Mouse (Mus musculus) T-helper 17 cell (primary cell): ENCODE measurements at regions not wholly inside any gene's neighbourhood (a gene's known extent, or its start where the extent isn't known, plus 50 kb on each side); places are given as distances from the start of the nearest gene placed in this dataset.

Experiments
- in situ Hi-C, 2 experiments: fragments of 300-600 bp; cut with MboI, MseI; formaldehyde crosslinking; loops; 1 replicate in 1 of 2; 2 replicates in 1 of 2; pipeline ENCODE4 v1.15.1; 2025; ENCODE audit warnings: high pct_unique_total_duplicates in 2 of 2

GRCm38 (mm10) chr16:5544436-5544835, 288.7 kb upstream of the Eef2kmt start:
- in situ Hi-C loops: no loop called here

- in situ Hi-C loops: no loop called here
These were observed 283.2 kb upstream of the Eef2kmt start for GRCm38 (mm10) chr16:5538836-5539510.

GRCm38 (mm10) chr16:5537286-5538204, 281.8 kb upstream of the Eef2kmt start:
- in situ Hi-C loops: no loop called here

GRCm38 (mm10) chr16:5536515-5536972, 280.8 kb upstream of the Eef2kmt start:
- in situ Hi-C loops: no loop called here

GRCm38 (mm10) chr16:5535414-5535813, 279.6 kb upstream of the Eef2kmt start:
- in situ Hi-C loops: no loop called here

- in situ Hi-C loops: loop anchor here in 1 of 2 experiments (5.0 kb wide), 1 partner anchor 58 kb away; no protein-coding TSS in a partner anchor
These were observed 279.1 kb upstream of the Eef2kmt start for GRCm38 (mm10) chr16:5534862-5535261.

GRCm38 (mm10) chr16:5534385-5534784, 278.6 kb upstream of the Eef2kmt start:
- in situ Hi-C loops: loop anchor here in 1 of 2 experiments (5.0 kb wide), 1 partner anchor 57 kb away; no protein-coding TSS in a partner anchor

- in situ Hi-C loops: loop anchor here in 1 of 2 experiments (5.0 kb wide), 1 partner anchor 55 kb away; no protein-coding TSS in a partner anchor
These were observed 276.5 kb upstream of the Eef2kmt start for GRCm38 (mm10) chr16:5532281-5532680.

GRCm38 (mm10) chr16:5529823-5530222, 274.0 kb upstream of the Eef2kmt start:
- in situ Hi-C loops: loop anchor here in 1 of 2 experiments (5.0 kb wide), 1 partner anchor 53 kb away; no protein-coding TSS in a partner anchor

- in situ Hi-C loops: no loop called here
These were observed 272.2 kb upstream of the Eef2kmt start for GRCm38 (mm10) chr16:5527936-5528335.

- in situ Hi-C loops: no loop called here
These were observed 268.6 kb upstream of the Eef2kmt start for GRCm38 (mm10) chr16:5524375-5524774.

GRCm38 (mm10) chr16:5523402-5524021, 267.7 kb upstream of the Eef2kmt start:
- in situ Hi-C loops: no loop called here

GRCm38 (mm10) chr16:5517746-5518145, 262.0 kb upstream of the Eef2kmt start:
- in situ Hi-C loops: loop anchor here in 1 of 2 experiments (10.0 kb wide), 1 partner anchor 297 kb away; no protein-coding TSS in a partner anchor

GRCm38 (mm10) chr16:5515867-5516266, 260.1 kb upstream of the Eef2kmt start:
- in situ Hi-C loops: loop anchor here in 1 of 2 experiments (10.0 kb wide), 1 partner anchor 299 kb away; no protein-coding TSS in a partner anchor

GRCm38 (mm10) chr16:5507261-5507660, 251.5 kb upstream of the Eef2kmt start:
- in situ Hi-C loops: no loop called here

GRCm38 (mm10) chr16:5501961-5502360, 246.2 kb upstream of the Eef2kmt start:
- in situ Hi-C loops: no loop called here

GRCm38 (mm10) chr16:5496051-5496685, 240.4 kb upstream of the Eef2kmt start:
- in situ Hi-C loops: no loop called here

GRCm38 (mm10) chr16:5493352-5493751, 237.6 kb upstream of the Eef2kmt start:
- in situ Hi-C loops: no loop called here

- in situ Hi-C loops: no loop called here
These were observed 231.5 kb upstream of the Eef2kmt start for GRCm38 (mm10) chr16:5487259-5487658.

GRCm38 (mm10) chr16:5483337-5483736, 227.6 kb upstream of the Eef2kmt start:
- in situ Hi-C loops: no loop called here

GRCm38 (mm10) chr16:5480148-5480547, 224.4 kb upstream of the Eef2kmt start:
- in situ Hi-C loops: no loop called here
